Mouse (Mus musculus): ENCODE measurements around the gene Fgfr2. TPM values are rescaled to one million over a fixed set of nuclear protein-coding genes. Genes with fewer than 3 reads are reported as not detected.

Fgfr2 gene
- polyA plus RNA-seq, 1 experiment, result 14.8 TPM

DNA sequence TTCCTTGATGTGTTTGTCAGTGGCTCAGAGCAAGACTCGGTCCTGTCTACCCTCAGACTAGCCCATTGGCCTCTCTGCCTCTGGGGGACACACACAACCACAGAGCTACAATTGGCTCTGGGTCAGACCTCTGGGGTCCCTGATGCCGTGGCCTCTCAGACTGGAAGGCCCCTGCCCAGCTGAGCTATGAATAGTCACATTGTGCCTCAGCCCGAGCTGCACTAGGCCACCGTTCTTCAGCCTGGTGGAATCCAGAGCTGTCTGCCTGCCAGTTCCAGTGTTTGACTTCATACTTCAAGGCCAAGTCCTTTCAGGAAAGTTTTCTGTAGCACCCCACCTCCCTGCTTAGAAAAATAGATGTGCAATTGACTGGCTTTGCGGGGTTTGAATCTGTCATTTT lies 434.4 kb downstream of the Fgfr2 start:
- Histone ChIP-seq H3K27ac (ENCODE audit: insufficient read depth, low read depth, low read length) (peak overlapping the region; percentile 56), H3K36me3 (ENCODE audit: control insufficient read depth, insufficient read depth, low read length) (no peaks in the 10 kb centered on the region), H3K27me3 (replicated peaks; ENCODE audit: control insufficient read depth, insufficient read depth, low read length) (no peaks in the 10 kb centered on the region), H3K4me3 (ENCODE audit: insufficient read depth, low read depth, low read length) (no peak overlapping the region), H3K4me1 (ENCODE audit: control insufficient read depth, insufficient read depth, low read length) (peaks cover 12% of the 10 kb centered on the region)
- no peak for DNase-seq
- 55% methylated on average over 5 of the region's 5 CpGs for WGBS
- no peak for TF ChIP-seq POLR2A (IDR thresholded peaks at IDR 0.05; ENCODE audit: low read depth, low read length)
- TF ChIP-seq CTCF (conservative IDR thresholded peaks at IDR 0.05; ENCODE audit: insufficient read depth, insufficient read length, low read depth, low read length), result no peak

- H3K36me3 ChIP-seq (ENCODE audit: control insufficient read depth, insufficient read depth, low read length), result no peaks in the 10 kb centered on the region
- no peaks in the 10 kb centered on the region for H3K27me3 ChIP-seq (replicated peaks; ENCODE audit: control insufficient read depth, insufficient read depth, low read length)
- peak overlapping the region; percentile 39; the same call in 1 of the 2 replicates for H3K27ac ChIP-seq (ENCODE audit: insufficient read depth, low read depth, low read length)
- 45% methylated on average over 2 of the region's 2 CpGs for WGBS
- TF ChIP-seq POLR2A (IDR thresholded peaks at IDR 0.05; ENCODE audit: low read depth, low read length) (no peak), CTCF (conservative IDR thresholded peaks at IDR 0.05; ENCODE audit: insufficient read depth, insufficient read length, low read depth, low read length) (no peak)
- no peak overlapping the region for H3K4me3 ChIP-seq (ENCODE audit: insufficient read depth, low read depth, low read length)
- peak; percentile 48 for DNase-seq
- peaks cover 12% of the 10 kb centered on the region for H3K4me1 ChIP-seq (ENCODE audit: control insufficient read depth, insufficient read depth, low read length)
Observed at GRCm38 (mm10) chr7:132687897-132688296, 435.3 kb downstream of the Fgfr2 start.

GRCm38 (mm10) chr7:132686515-132686914 lies 436.6 kb downstream of the Fgfr2 start:
- H3K4me3 ChIP-seq (ENCODE audit: insufficient read depth, low read depth, low read length), result no peak overlapping the region
- no peaks in the 10 kb centered on the region for H3K36me3 ChIP-seq (ENCODE audit: control insufficient read depth, insufficient read depth, low read length)
- H3K27ac ChIP-seq (ENCODE audit: insufficient read depth, low read depth, low read length), result no peak overlapping the region
- 88% methylated on average over 3 of the region's 3 CpGs for WGBS
- no peaks in the 10 kb centered on the region for H3K27me3 ChIP-seq (replicated peaks; ENCODE audit: control insufficient read depth, insufficient read depth, low read length)
- TF ChIP-seq POLR2A (IDR thresholded peaks at IDR 0.05; ENCODE audit: low read depth, low read length) (no peak), CTCF (conservative IDR thresholded peaks at IDR 0.05; ENCODE audit: insufficient read depth, insufficient read length, low read depth, low read length) (no peak)
- H3K4me1 ChIP-seq (ENCODE audit: control insufficient read depth, insufficient read depth, low read length), result peaks cover 12% of the 10 kb centered on the region
- DNase-seq, result no peak

DNA sequence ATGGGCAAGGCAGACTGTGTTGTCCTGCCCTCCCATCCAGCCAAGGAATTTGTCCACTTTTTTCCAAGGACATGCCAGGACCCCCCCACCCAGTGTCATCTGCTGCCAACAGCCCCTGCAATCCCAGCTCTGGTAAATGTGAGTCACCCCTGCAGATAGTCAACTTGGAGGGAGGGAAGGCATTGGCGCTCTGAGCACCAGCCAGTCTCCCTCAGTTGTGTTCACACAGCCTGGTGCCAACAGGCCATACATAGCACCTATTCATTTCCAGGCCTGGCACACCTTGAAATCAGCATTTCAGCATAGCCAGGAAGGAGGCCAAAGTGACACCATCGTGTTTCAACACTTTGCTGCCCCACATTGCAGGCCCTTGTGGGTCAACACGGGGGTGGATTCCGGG lies 439.2 kb downstream of the Fgfr2 start:
- no peak for DNase-seq
- H3K4me3 ChIP-seq (ENCODE audit: insufficient read depth, low read depth, low read length), result no peak overlapping the region
- TF ChIP-seq POLR2A (IDR thresholded peaks at IDR 0.05; ENCODE audit: low read depth, low read length) (no peak), CTCF (conservative IDR thresholded peaks at IDR 0.05; ENCODE audit: insufficient read depth, insufficient read length, low read depth, low read length) (no peak)
- H3K27ac ChIP-seq (ENCODE audit: insufficient read depth, low read depth, low read length), result no peak overlapping the region
- WGBS, result 94% methylated on average over 4 of the region's 4 CpGs
- no peaks in the 10 kb centered on the region for H3K36me3 ChIP-seq (ENCODE audit: control insufficient read depth, insufficient read depth, low read length)
- H3K4me1 ChIP-seq (ENCODE audit: control insufficient read depth, insufficient read depth, low read length), result peaks cover 12% of the 10 kb centered on the region
- H3K27me3 ChIP-seq (replicated peaks; ENCODE audit: control insufficient read depth, insufficient read depth, low read length), result no peaks in the 10 kb centered on the region

- H3K27ac ChIP-seq (ENCODE audit: insufficient read depth, low read depth, low read length), result no peak overlapping the region
- 73% methylated on average over 3 of the region's 3 CpGs for WGBS
Observed at GRCm38 (mm10) chr7:132682901-132683300, 440.2 kb downstream of the Fgfr2 start.

GRCm38 (mm10) chr7:132682336-132682735 lies 440.8 kb downstream of the Fgfr2 start:
- Histone ChIP-seq H3K4me3 (ENCODE audit: insufficient read depth, low read depth, low read length) (no peak overlapping the region), H3K27ac (ENCODE audit: insufficient read depth, low read depth, low read length) (no peak overlapping the region), H3K36me3 (ENCODE audit: control insufficient read depth, insufficient read depth, low read length) (no peaks in the 10 kb centered on the region), H3K27me3 (replicated peaks; ENCODE audit: control insufficient read depth, insufficient read depth, low read length) (no peaks in the 10 kb centered on the region), H3K4me1 (ENCODE audit: control insufficient read depth, insufficient read depth, low read length) (no peaks in the 10 kb centered on the region)
- DNase-seq, result no peak
- TF ChIP-seq POLR2A (IDR thresholded peaks at IDR 0.05; ENCODE audit: low read depth, low read length) (no peak), CTCF (conservative IDR thresholded peaks at IDR 0.05; ENCODE audit: insufficient read depth, insufficient read length, low read depth, low read length) (no peak)
- WGBS, result 96% methylated on average over 3 of the region's 3 CpGs

More at GRCm38 (mm10) chr7:132682901-132683300, 440.2 kb downstream of the Fgfr2 start:
- no peaks in the 10 kb centered on the region for H3K27me3 ChIP-seq (replicated peaks; ENCODE audit: control insufficient read depth, insufficient read depth, low read length)
- no peak for DNase-seq
- no peak for TF ChIP-seq POLR2A (IDR thresholded peaks at IDR 0.05; ENCODE audit: low read depth, low read length)
- no peak for TF ChIP-seq CTCF (conservative IDR thresholded peaks at IDR 0.05; ENCODE audit: insufficient read depth, insufficient read length, low read depth, low read length)
- 0 out of 2 replicates have a peak, but pooled peaks cover 2% of the 10 kb centered on the region for H3K4me1 ChIP-seq (ENCODE audit: control insufficient read depth, insufficient read depth, low read length)
- H3K36me3 ChIP-seq (ENCODE audit: control insufficient read depth, insufficient read depth, low read length), result no peaks in the 10 kb centered on the region
- H3K4me3 ChIP-seq (ENCODE audit: insufficient read depth, low read depth, low read length), result no peak overlapping the region

- TF ChIP-seq POLR2A (IDR thresholded peaks at IDR 0.05; ENCODE audit: low read depth, low read length), result no peak
- TF ChIP-seq CTCF (conservative IDR thresholded peaks at IDR 0.05; ENCODE audit: insufficient read depth, insufficient read length, low read depth, low read length), result no peak
- no peak for DNase-seq
- WGBS, result 100% methylated on average over 1 of the region's 1 CpGs
Observed at GRCm38 (mm10) chr7:132681831-132682230, 441.3 kb downstream of the Fgfr2 start.

More at GRCm38 (mm10) chr7:132681831-132682230, 441.3 kb downstream of the Fgfr2 start:
- H3K4me3 ChIP-seq (ENCODE audit: insufficient read depth, low read depth, low read length), result no peak overlapping the region
- H3K36me3 ChIP-seq (ENCODE audit: control insufficient read depth, insufficient read depth, low read length), result no peaks in the 10 kb centered on the region
- H3K27ac ChIP-seq (ENCODE audit: insufficient read depth, low read depth, low read length), result no peak overlapping the region
- H3K27me3 ChIP-seq (replicated peaks; ENCODE audit: control insufficient read depth, insufficient read depth, low read length), result no peaks in the 10 kb centered on the region
- no peaks in the 10 kb centered on the region for H3K4me1 ChIP-seq (ENCODE audit: control insufficient read depth, insufficient read depth, low read length)

All from kidney, adult 2 months (tissue).